Mouse (Mus musculus) G1E-ER4 (cell line): Measurements from ENCODE around the gene Gm6588. TPM values are rescaled to one million over a fixed set of nuclear protein-coding genes. Genes with fewer than 3 reads are reported as not detected.

Experiments used
- GATA1 ChIP-seq: IDR thresholded peaks from one replicate; pipeline ENCODE4 v1.8.0; 2012; ENCODE audit warnings: low read length, inconsistent platforms
- polyA plus RNA-seq: library from polyadenylated mRNA; stranded (reverse); fragments of >175 nt; gene quantifications from 2 replicates; pipeline ENCODE4 v1.2.3, GENCODE M21; 2012

Gene Gm6588
- polyA plus RNA-seq, 1 experiment = not detected

GRCm38 (mm10) chr5:112498921-112499917 is 50.0 kb downstream of the Gm6588 start:
- no peak for TF ChIP-seq GATA1

- no peak for TF ChIP-seq GATA1
These were observed 50.9 kb downstream of the Gm6588 start for GRCm38 (mm10) chr5:112499918-112500682.

Other genes starting within 250 kb of the Gm6588 start
- 0.39 and 0.51 TPM in 2 replicates for gene Cryba4, start 196.9 kb upstream of the Gm6588 start, polyA plus RNA-seq
- gene Crybb1, start 193.6 kb upstream of the Gm6588 start, polyA plus RNA-seq = 0.18 and 0.51 TPM in 2 replicates
- 110 and 149 TPM in 2 replicates for gene Tpst2, start 172.7 kb upstream of the Gm6588 start, polyA plus RNA-seq
- 67.1 and 67.3 TPM in 2 replicates for gene Tfip11, start 123.1 kb upstream of the Gm6588 start, polyA plus RNA-seq
- gene Srrd, start 106.4 kb upstream of the Gm6588 start, polyA plus RNA-seq = 19.2 and 29.8 TPM in 2 replicates
- gene Hps4, start 106.3 kb upstream of the Gm6588 start, polyA plus RNA-seq = 30.6 and 52.1 TPM in 2 replicates
- not detected in 2 replicates for gene Gm6583, start 93.4 kb upstream of the Gm6588 start, polyA plus RNA-seq
- not detected in 2 replicates for gene Asphd2, start 54.6 kb upstream of the Gm6588 start, polyA plus RNA-seq
- not detected in 2 replicates for gene Sez6l, start 127.8 kb downstream of the Gm6588 start, polyA plus RNA-seq